Mouse (Mus musculus): ENCODE measurements at regions not wholly inside any gene's neighbourhood (a gene's known extent, or its start where the extent isn't known, plus 50 kb on each side); places are given as distances from the start of the nearest gene placed in this dataset.
A peak's percentile ranks its signal among the peaks of the same experiment; 100 is the strongest.

DNA sequence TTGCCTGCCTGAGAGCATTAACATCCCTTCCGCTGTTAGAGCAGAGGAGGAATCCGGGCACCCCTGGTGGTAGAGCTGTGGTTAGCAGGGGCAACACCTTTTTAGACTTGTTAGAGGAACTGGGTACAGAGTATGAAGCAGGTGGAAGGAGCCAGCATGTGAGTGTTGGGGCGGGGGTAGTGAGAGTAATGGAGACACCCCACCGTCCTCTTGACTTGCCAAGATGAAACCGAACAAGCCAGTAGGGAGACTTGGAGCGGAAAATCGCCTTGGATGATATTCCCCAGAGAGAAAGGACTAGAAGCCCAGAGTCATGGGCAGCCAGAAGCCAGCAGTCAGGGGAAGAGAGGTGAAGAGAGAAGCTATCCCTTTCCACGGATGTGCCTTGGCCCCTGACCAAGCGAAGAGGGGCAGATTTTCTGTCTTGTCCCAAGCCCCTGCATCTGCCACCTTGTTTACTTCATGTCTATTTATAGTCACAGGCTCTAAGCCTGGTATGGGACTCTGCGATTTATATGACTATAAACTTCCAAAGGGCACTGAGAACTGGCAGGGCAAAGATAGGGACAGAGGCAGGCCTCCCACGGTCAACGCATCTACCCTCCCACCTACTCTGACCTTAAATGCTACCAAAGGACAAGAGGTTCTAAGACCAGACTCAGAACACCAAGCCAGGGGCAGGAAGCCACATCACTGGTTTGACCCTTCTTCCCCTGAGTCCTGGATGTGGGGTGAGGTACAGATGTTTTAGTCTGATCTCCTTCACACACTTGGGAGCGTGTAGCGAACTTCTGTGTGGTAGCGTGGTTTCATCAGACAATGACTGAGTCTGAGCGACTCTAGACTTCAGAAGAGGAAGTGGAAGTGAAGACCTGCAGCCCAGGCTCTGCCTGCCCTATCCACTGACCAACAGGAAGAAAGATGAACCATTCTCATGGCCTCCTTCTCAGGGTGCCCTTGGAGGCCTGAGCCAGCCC, 55.9 kb upstream of the Btrc start:
- Histone ChIP-seq H3K27ac (ENCODE audit: low read length) (no peak overlapping the region), H3K27me3 (ENCODE audit: control insufficient read depth, insufficient read depth, low read depth, low read length) (peaks cover 28% of the 10 kb centered on the region), H3K9ac (ENCODE audit: low read length) (no peak overlapping the region), H3K4me3 (ENCODE audit: low read length) (no peak overlapping the region), H3K36me3 (ENCODE audit: control insufficient read depth, insufficient read depth, low read length) (no peaks in the 10 kb centered on the region), H3K9me3 (ENCODE audit: control insufficient read depth, low read length) (no peaks in the 10 kb centered on the region), H3K4me2 (ENCODE audit: low read depth, low read length) (no peak overlapping the region), H3K4me1 (replicated peaks; ENCODE audit: control insufficient read depth, insufficient read depth, low read length) (peaks cover 4% of the 10 kb centered on the region)
- ATAC-seq (ENCODE audit: low read depth) = no peak
- WGBS = 46% methylated on average over 16 of the region's 16 CpGs

DNA sequence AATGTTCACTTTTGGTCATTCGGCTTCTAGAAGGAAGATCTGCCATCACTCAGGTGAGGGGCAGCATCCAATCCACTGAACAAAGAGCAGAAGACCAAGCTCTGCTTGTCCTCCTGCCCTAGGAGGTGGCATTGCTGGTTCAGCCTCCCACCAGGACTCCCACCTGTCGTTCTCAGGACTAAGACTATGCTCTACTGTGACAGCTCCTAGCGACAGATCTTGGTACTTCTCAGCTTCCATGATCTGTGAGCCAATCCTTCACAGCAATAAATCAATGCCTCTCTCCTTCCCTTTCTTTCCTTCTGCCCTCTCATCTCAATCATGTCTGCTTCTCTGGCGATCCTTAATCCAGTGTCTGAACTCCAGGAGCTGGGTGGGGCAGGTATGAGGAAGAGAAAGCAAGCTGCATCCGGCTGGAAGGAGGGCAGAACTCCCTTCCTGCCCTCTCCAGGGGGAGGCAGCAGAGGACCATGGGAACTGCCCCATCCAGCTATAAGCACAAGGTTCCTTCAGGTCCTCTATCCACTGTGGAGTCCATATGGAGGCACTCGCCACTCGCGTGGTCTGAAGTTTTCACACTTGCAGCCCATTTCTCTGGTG, 54.8 kb upstream of the Btrc start:
- H3K4me2 ChIP-seq (ENCODE audit: low read depth, low read length) = no peak overlapping the region
- H3K27ac ChIP-seq (ENCODE audit: low read length) = no peak overlapping the region
- peaks cover 17% of the 10 kb centered on the region for H3K27me3 ChIP-seq (ENCODE audit: control insufficient read depth, insufficient read depth, low read depth, low read length)
- H3K4me1 ChIP-seq (replicated peaks; ENCODE audit: control insufficient read depth, insufficient read depth, low read length) = peaks cover 2% of the 10 kb centered on the region; the same call in 1 of the 2 replicates
- ATAC-seq (ENCODE audit: low read depth) = no peak
- H3K36me3 ChIP-seq (ENCODE audit: control insufficient read depth, insufficient read depth, low read length) = no peaks in the 10 kb centered on the region
- 47% methylated on average over 8 of the region's 8 CpGs for WGBS
- no peaks in the 10 kb centered on the region for H3K9me3 ChIP-seq (ENCODE audit: control insufficient read depth, low read length)
- no peak overlapping the region for H3K4me3 ChIP-seq (ENCODE audit: low read length)
- no peak overlapping the region for H3K9ac ChIP-seq (ENCODE audit: low read length)

DNA sequence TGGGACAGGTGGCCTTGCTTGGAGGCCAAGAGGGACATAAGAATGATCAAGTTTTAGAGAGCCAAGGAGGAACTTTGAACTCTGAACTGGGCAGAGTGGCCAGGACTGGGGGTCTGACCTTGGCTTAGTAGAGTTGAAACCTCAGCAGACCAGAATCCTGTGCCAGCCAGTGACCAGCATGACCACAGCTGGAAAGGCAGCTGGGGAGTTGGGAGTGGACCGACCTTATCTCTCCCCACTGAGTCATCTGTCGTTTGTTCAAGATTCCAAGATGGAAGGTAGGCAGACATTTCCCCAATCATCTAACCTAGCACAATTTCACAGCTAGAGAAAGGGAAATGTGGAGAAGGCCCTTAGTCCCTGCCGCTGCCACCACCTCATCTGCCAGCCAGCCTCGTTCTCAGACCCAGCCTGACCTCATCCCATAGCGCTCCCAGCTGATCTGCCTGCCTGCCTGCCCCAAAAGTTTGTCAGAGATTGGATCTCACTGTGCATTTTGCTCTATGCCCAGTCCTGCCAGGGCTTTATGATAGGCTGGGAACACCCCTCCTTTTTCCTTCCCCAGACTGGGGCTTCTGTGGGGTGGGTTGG, 53.1 kb upstream of the Btrc start:
- Histone ChIP-seq H3K27ac (ENCODE audit: low read length) (no peak overlapping the region), H3K4me3 (ENCODE audit: low read length) (peak overlapping the region; percentile 26), H3K4me1 (replicated peaks; ENCODE audit: control insufficient read depth, insufficient read depth, low read length) (peaks cover 2% of the 10 kb centered on the region; the same call in 1 of the 2 replicates), H3K4me2 (ENCODE audit: low read depth, low read length) (peak overlapping the region; percentile 51), H3K36me3 (ENCODE audit: control insufficient read depth, insufficient read depth, low read length) (no peaks in the 10 kb centered on the region), H3K9ac (ENCODE audit: low read length) (peak overlapping the region; percentile 11; the same call in 1 of the 2 replicates), H3K9me3 (ENCODE audit: control insufficient read depth, low read length) (no peaks in the 10 kb centered on the region), H3K27me3 (ENCODE audit: control insufficient read depth, insufficient read depth, low read depth, low read length) (peaks cover 4% of the 10 kb centered on the region; the same call in 1 of the 2 replicates)
- ATAC-seq (ENCODE audit: low read depth) = peak; percentile 35; the same call in 1 of the 2 replicates
- 44% methylated on average over 5 of the region's 5 CpGs for WGBS

DNA sequence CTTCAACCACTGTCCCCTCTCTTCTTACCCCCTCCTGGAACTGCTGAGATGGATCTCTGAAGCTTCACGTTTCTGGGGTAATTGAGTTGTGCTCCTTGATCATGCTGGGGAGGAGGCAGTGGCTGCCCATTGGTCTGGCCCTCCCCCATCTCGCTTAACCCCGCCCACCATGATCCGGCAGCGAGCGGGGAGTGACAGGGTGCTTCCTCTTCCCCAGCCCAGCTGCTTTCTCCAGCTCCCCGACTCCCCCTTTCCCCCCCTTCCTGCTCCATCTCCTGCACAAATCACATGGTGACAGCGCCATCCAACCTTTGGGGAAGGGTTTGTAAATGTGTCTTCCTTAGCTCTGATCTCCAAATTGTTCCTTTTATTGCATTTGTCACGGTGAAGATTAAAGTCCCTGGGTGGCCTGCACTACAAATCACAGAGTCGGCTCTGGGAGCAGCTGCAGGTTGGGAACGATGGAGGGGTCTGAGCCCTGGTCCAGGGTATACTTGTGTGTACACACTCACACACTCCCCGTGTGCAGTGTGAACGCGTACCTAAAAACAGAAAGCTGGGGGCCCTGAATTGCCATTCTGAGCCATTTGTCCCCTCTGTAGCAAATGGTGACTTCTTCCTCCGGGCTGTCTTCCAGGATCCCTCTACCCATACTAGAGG, 52.5 kb upstream of the Btrc start:
- peak overlapping the region; percentile 26 for H3K4me3 ChIP-seq (ENCODE audit: low read length)
- 13% methylated on average over 15 of the region's 15 CpGs for WGBS
- ATAC-seq (ENCODE audit: low read depth) = peak; percentile 80
- peaks cover 2% of the 10 kb centered on the region; the same call in 1 of the 2 replicates for H3K4me1 ChIP-seq (replicated peaks; ENCODE audit: control insufficient read depth, insufficient read depth, low read length)
- H3K4me2 ChIP-seq (ENCODE audit: low read depth, low read length) = peak overlapping the region; percentile 51
- no peak overlapping the region; the same call in 1 of the 2 replicates for H3K9ac ChIP-seq (ENCODE audit: low read length)
- no peak overlapping the region for H3K27ac ChIP-seq (ENCODE audit: low read length)
- no peaks in the 10 kb centered on the region for H3K36me3 ChIP-seq (ENCODE audit: control insufficient read depth, insufficient read depth, low read length)
- H3K9me3 ChIP-seq (ENCODE audit: control insufficient read depth, low read length) = no peaks in the 10 kb centered on the region
- no peaks in the 10 kb centered on the region; the same call in 1 of the 2 replicates for H3K27me3 ChIP-seq (ENCODE audit: control insufficient read depth, insufficient read depth, low read depth, low read length)

DNA sequence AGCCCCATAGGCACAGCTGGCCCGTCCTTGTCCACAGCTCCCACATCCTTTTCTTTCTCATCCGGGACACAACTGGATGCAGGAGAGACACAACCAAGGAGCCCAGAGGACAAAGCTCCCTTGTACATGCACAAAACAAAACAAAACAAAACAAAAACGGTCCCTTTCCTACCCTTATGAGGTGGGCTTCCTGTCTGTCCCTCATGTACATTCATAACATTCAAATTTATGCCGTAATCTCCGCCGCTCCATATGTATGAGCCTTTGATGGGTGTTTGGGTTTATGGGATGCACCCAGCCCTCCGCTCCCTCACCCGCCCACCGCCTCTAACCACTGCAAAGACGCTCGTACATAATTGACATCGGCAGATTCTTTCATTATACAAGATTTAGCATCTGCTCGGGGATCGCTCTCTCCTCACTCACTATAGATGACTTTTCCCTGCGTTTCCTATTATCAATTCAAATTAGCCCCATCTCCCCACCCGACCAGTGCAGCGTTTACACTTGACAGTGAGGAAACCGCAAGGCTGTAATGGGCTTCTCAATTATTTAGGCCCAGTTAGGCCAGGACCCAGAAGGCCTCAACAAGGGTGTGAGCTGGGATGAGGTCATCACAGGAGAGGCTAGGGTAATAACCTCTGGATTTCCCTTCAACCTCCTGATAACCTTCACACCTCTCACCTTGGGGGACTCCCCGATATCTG, 51.5 kb upstream of the Btrc start:
- Histone ChIP-seq H3K9ac (ENCODE audit: low read length) (no peak overlapping the region), H3K27me3 (ENCODE audit: control insufficient read depth, insufficient read depth, low read depth, low read length) (no peaks in the 10 kb centered on the region), H3K4me1 (replicated peaks; ENCODE audit: control insufficient read depth, insufficient read depth, low read length) (peaks cover 2% of the 10 kb centered on the region; the same call in 1 of the 2 replicates), H3K36me3 (ENCODE audit: control insufficient read depth, insufficient read depth, low read length) (no peaks in the 10 kb centered on the region), H3K4me3 (ENCODE audit: low read length) (no peak overlapping the region), H3K9me3 (ENCODE audit: control insufficient read depth, low read length) (no peaks in the 10 kb centered on the region), H3K4me2 (ENCODE audit: low read depth, low read length) (no peak overlapping the region), H3K27ac (ENCODE audit: low read length) (no peak overlapping the region)
- WGBS = 72% methylated on average over 19 of the region's 19 CpGs
- ATAC-seq (ENCODE audit: low read depth) = no peak

DNA sequence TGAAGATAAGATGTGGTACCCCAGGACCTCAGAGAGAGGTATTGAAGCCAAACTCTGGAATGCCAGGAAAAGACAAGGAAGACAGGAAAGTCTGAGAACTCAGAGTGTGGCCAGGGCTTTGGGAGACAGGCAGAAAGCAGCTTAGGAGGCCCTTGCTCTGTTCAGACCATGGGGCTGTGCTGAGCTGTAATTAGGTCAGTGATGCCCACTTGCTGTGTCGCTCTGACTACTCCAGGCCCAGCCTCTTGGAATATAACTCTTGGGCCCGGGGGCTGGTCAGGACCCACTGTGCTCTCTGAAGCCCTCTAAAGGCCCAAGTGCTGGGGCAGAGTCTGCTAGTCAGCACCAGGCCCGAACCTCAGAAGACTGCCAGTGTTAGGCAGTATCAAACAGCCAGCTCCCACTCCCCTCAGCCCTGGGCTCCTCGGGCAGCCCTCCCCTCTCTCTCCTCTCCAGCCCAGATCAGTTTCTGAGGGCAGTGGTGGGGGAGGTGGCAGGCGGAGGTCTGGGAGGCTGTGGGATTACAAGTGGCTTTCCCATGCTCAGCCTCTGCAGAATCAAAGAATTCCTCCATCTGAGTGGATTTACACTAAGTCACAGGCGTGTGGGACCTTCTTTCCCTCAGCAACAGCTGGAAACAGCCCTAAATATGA, 50.7 kb upstream of the Btrc start:
- H3K9me3 ChIP-seq (ENCODE audit: control insufficient read depth, low read length) = no peaks in the 10 kb centered on the region
- H3K27me3 ChIP-seq (ENCODE audit: control insufficient read depth, insufficient read depth, low read depth, low read length) = no peaks in the 10 kb centered on the region
- H3K36me3 ChIP-seq (ENCODE audit: control insufficient read depth, insufficient read depth, low read length) = no peaks in the 10 kb centered on the region
- no peak overlapping the region for H3K9ac ChIP-seq (ENCODE audit: low read length)
- no peak overlapping the region for H3K4me2 ChIP-seq (ENCODE audit: low read depth, low read length)
- H3K4me1 ChIP-seq (replicated peaks; ENCODE audit: control insufficient read depth, insufficient read depth, low read length) = peaks cover 2% of the 10 kb centered on the region; the same call in 1 of the 2 replicates
- no peak for ATAC-seq (ENCODE audit: low read depth)
- WGBS = 30% methylated on average over 6 of the region's 6 CpGs
- H3K27ac ChIP-seq (ENCODE audit: low read length) = no peak overlapping the region
- no peak overlapping the region for H3K4me3 ChIP-seq (ENCODE audit: low read length)

Measured in lung, embryonic 16.5 days (tissue).